18 mouse cellular contexts compared by ENCODE assay signal in genomic region chr5:119364250-119364649, GRCm38 (mm10).
DNase-seq lines count a peak whose midpoint lies in the region; ATAC-seq and TF ChIP-seq lines count a peak whose summit lies in the region.
"Had no signal": no experiment of that assay in that cellular context is flagged by ENCODE, and none has a peak within 500 bp of the region (broad histone marks: within the 10 kb centered on the region; RNA-seq: fewer than 3 reads in every experiment).

No protein-coding gene starts in this region.

- no peak overlapping the region for H3K9ac ChIP-seq in kidney, embryonic 16.5 days (replicated peaks; ENCODE audit: low read length)
- H3K9ac ChIP-seq in midbrain, postnatal 0 days (replicated peaks; ENCODE audit: low read length, poor library complexity, severe bottlenecking) = no peak overlapping the region
- no peak overlapping the region for H3K9ac ChIP-seq in midbrain, embryonic 11.5 days (ENCODE audit: low read length)
- H3K9ac ChIP-seq: embryonic facial prominence, embryonic 15.5 days; heart, embryonic 13.5 days; limb, embryonic 15.5 days had no signal

- H3K27ac ChIP-seq in kidney, embryonic 16.5 days (ENCODE audit: low read length) = peak overlapping the region; percentile 47
- no peak overlapping the region for H3K27ac ChIP-seq in midbrain, postnatal 0 days (ENCODE audit: low read depth, low read length)
- H3K27ac ChIP-seq in midbrain, embryonic 11.5 days (ENCODE audit: low read depth, low read length) = no peak overlapping the region
- H3K27ac ChIP-seq: embryonic facial prominence, embryonic 15.5 days; forebrain, embryonic 10.5 days; heart, embryonic 13.5 days; limb, embryonic 15.5 days had no signal

- no peak overlapping the region for H3K4me2 ChIP-seq in kidney, embryonic 16.5 days (replicated peaks; ENCODE audit: low read depth, low read length)
- H3K4me2 ChIP-seq in midbrain, postnatal 0 days (ENCODE audit: low read depth, low read length, poor library complexity, severe bottlenecking) = no peak overlapping the region
- H3K4me2 ChIP-seq in midbrain, embryonic 11.5 days = no peak overlapping the region
- H3K4me2 ChIP-seq: embryonic facial prominence, embryonic 15.5 days; heart, embryonic 13.5 days; limb, embryonic 15.5 days had no signal

- TF ChIP-seq CTCF in midbrain, postnatal 0 days (IDR thresholded peaks at IDR 0.05) = no peak

- peaks cover 9% of the 10 kb centered on the region; the same call in 1 of the 2 replicates for H3K4me1 ChIP-seq in kidney, embryonic 16.5 days (ENCODE audit: insufficient read depth, low read length)
- H3K4me1 ChIP-seq in midbrain, postnatal 0 days (ENCODE audit: insufficient read depth, low read length) = no peaks in the 10 kb centered on the region
- no peaks in the 10 kb centered on the region for H3K4me1 ChIP-seq in midbrain, embryonic 11.5 days (ENCODE audit: control insufficient read depth, insufficient read depth, low read length)
- H3K4me1 ChIP-seq: embryonic facial prominence, embryonic 15.5 days; forebrain, embryonic 10.5 days had no signal

- DNase-seq in heart, adult 11 months = peak; percentile 66
- no peak for DNase-seq in heart, adult 18-20 months
- no peak for DNase-seq in kidney, adult 11 months
- peak; percentile 37 for DNase-seq in midbrain, postnatal 0 days (ENCODE audit: low spot score)
- DNase-seq in midbrain, embryonic 11.5 days (ENCODE audit: low spot score, missing footprints) = no peak
- DNase-seq in adrenal gland, postnatal 14 days = no peak
- DNase-seq: adrenal gland, adult 8-10 months; cerebellum, adult 18-20 months; cerebellum, postnatal 36 days; gastrocnemius, postnatal 25 days; heart, postnatal 4 days; kidney, postnatal 4 days; thymus, adult 18-20 months had no signal

- ATAC-seq in kidney, embryonic 16.5 days (ENCODE audit: low FRiP score, low TSS enrichment) = no peak
- no peak for ATAC-seq in midbrain, postnatal 0 days (ENCODE audit: low FRiP score)
- no peak for ATAC-seq in midbrain, embryonic 11.5 days (ENCODE audit: low FRiP score)

- no peaks in the 10 kb centered on the region for H3K9me3 ChIP-seq in kidney, embryonic 16.5 days (ENCODE audit: low read length)
- no peaks in the 10 kb centered on the region for H3K9me3 ChIP-seq in midbrain, postnatal 0 days (ENCODE audit: low read length)
- no peaks in the 10 kb centered on the region for H3K9me3 ChIP-seq in midbrain, embryonic 11.5 days (ENCODE audit: control insufficient read depth, low read length)
- H3K9me3 ChIP-seq: embryonic facial prominence, embryonic 15.5 days; forebrain, embryonic 10.5 days; heart, embryonic 13.5 days; limb, embryonic 15.5 days had no signal

- H3K27me3 ChIP-seq in kidney, embryonic 16.5 days (ENCODE audit: insufficient read depth, low read length) = no peaks in the 10 kb centered on the region
- H3K27me3 ChIP-seq in midbrain, postnatal 0 days (ENCODE audit: insufficient read depth, low read length) = no peaks in the 10 kb centered on the region
- H3K27me3 ChIP-seq in midbrain, embryonic 11.5 days (ENCODE audit: control insufficient read depth, insufficient read depth, low read length) = peaks cover 3% of the 10 kb centered on the region; the same call in 1 of the 2 replicates
- H3K27me3 ChIP-seq: embryonic facial prominence, embryonic 15.5 days had no signal

- no peaks in the 10 kb centered on the region for H3K36me3 ChIP-seq in kidney, embryonic 16.5 days (ENCODE audit: insufficient read depth, low read length)
- H3K36me3 ChIP-seq in midbrain, postnatal 0 days (ENCODE audit: insufficient read depth, low read length) = no peaks in the 10 kb centered on the region
- H3K36me3 ChIP-seq in midbrain, embryonic 11.5 days (ENCODE audit: control insufficient read depth, insufficient read depth, low read length) = no peaks in the 10 kb centered on the region
- H3K36me3 ChIP-seq: embryonic facial prominence, embryonic 15.5 days; forebrain, embryonic 10.5 days; heart, embryonic 13.5 days; limb, embryonic 15.5 days had no signal

- no peak overlapping the region for H3K4me3 ChIP-seq in kidney, embryonic 16.5 days (ENCODE audit: low read length)
- H3K4me3 ChIP-seq in midbrain, postnatal 0 days (ENCODE audit: low read depth, low read length) = no peak overlapping the region
- no peak overlapping the region for H3K4me3 ChIP-seq in midbrain, embryonic 11.5 days (ENCODE audit: low read depth, low read length)
- H3K4me3 ChIP-seq: embryonic facial prominence, embryonic 15.5 days; forebrain, embryonic 10.5 days; heart, embryonic 13.5 days; limb, embryonic 15.5 days had no signal

- 45% methylated on average over 4 of the region's 4 CpGs for WGBS in kidney, embryonic 16.5 days
- WGBS in midbrain, postnatal 0 days = 53% methylated on average over 4 of the region's 4 CpGs
- 86% methylated on average over 4 of the region's 4 CpGs for WGBS in midbrain, embryonic 11.5 days

Comparison
In these comparisons a context has a peak if more than half of its experiments do, and no peak if none do; other contexts are left out.
1. DNase-seq: peak in heart, adult 11 months (single experiment) and midbrain, postnatal 0 days (single experiment); none in heart, adult 18-20 months (0 of 2), kidney, adult 11 months (single experiment), midbrain, embryonic 11.5 days (single experiment) and adrenal gland, postnatal 14 days (single experiment).